Mouse (Mus musculus): ENCODE measurements around the gene Sirpb1c. TPM values are rescaled to one million over a fixed set of nuclear protein-coding genes. Genes with fewer than 3 reads are reported as not detected.
"Not testable (repeated sequence)": the region's sequence is repeated elsewhere in the genome, so short reads cannot be mapped to it uniquely, and the experiment has no call there.

The Sirpb1c gene
- polyA plus RNA-seq (2012; rRNA removed) = 5.1 and 6.0 TPM in 2 replicates

GRCm38 (mm10) chr3:15848280-15848679, at the start of gene Sirpb1c:
Sirpb1c (minus strand) TSS chr3:15848528.
- H3K27me3 ChIP-seq (ENCODE audit: control insufficient read depth, insufficient read depth, low read length); H3K27ac ChIP-seq (ENCODE audit: control insufficient read depth, insufficient read depth, low read depth, low read length); H3K36me3 ChIP-seq (ENCODE audit: control insufficient read depth, insufficient read depth, low read length); H3K4me1 ChIP-seq (ENCODE audit: control insufficient read depth, insufficient read depth, low read length); H3K4me3 ChIP-seq (ENCODE audit: control insufficient read depth, low read depth, low read length): not testable (repeated sequence)

GRCm38 (mm10) chr3:15886380-15886779, 38.1 kb upstream of the Sirpb1c start:
- no peak overlapping the region for H3K27ac ChIP-seq (ENCODE audit: control insufficient read depth, insufficient read depth, low read depth, low read length)
- H3K27me3 ChIP-seq (ENCODE audit: control insufficient read depth, insufficient read depth, low read length) = no peaks in the 10 kb centered on the region
- no peak for TF ChIP-seq CTCF (IDR thresholded peaks at IDR 0.05; ENCODE audit: control insufficient read depth, insufficient read depth, insufficient replicate concordance, low read depth, low read length)
- TF ChIP-seq POLR2A (IDR thresholded peaks at IDR 0.05; ENCODE audit: control insufficient read depth, low read depth, low read length) = no peak
- no peaks in the 10 kb centered on the region for H3K4me1 ChIP-seq (ENCODE audit: control insufficient read depth, insufficient read depth, low read length)
- no peak overlapping the region for H3K4me3 ChIP-seq (ENCODE audit: control insufficient read depth, low read depth, low read length)
- no peaks in the 10 kb centered on the region for H3K36me3 ChIP-seq (ENCODE audit: control insufficient read depth, insufficient read depth, low read length)

GRCm38 (mm10) chr3:15855773-15856172, 7.4 kb upstream of the Sirpb1c start:
- H3K27ac ChIP-seq (ENCODE audit: control insufficient read depth, insufficient read depth, low read depth, low read length); H3K36me3 ChIP-seq (ENCODE audit: control insufficient read depth, insufficient read depth, low read length); H3K4me3 ChIP-seq (ENCODE audit: control insufficient read depth, low read depth, low read length); H3K27me3 ChIP-seq (ENCODE audit: control insufficient read depth, insufficient read depth, low read length); H3K4me1 ChIP-seq (ENCODE audit: control insufficient read depth, insufficient read depth, low read length): not testable (repeated sequence)

GRCm38 (mm10) chr3:15849922-15850321, 1.6 kb upstream of the Sirpb1c start:
- no peak for TF ChIP-seq CTCF (IDR thresholded peaks at IDR 0.05; ENCODE audit: control insufficient read depth, insufficient read depth, insufficient replicate concordance, low read depth, low read length)
- no peak for TF ChIP-seq POLR2A (IDR thresholded peaks at IDR 0.05; ENCODE audit: control insufficient read depth, low read depth, low read length)
- Histone ChIP-seq H3K27me3 (ENCODE audit: control insufficient read depth, insufficient read depth, low read length) (no peaks in the 10 kb centered on the region), H3K4me1 (ENCODE audit: control insufficient read depth, insufficient read depth, low read length) (no peaks in the 10 kb centered on the region), H3K4me3 (ENCODE audit: control insufficient read depth, low read depth, low read length) (no peak overlapping the region), H3K36me3 (ENCODE audit: control insufficient read depth, insufficient read depth, low read length) (no peaks in the 10 kb centered on the region), H3K27ac (ENCODE audit: control insufficient read depth, insufficient read depth, low read depth, low read length) (no peak overlapping the region)

- TF ChIP-seq CTCF (IDR thresholded peaks at IDR 0.05; ENCODE audit: control insufficient read depth, insufficient read depth, insufficient replicate concordance, low read depth, low read length) (no peak), POLR2A (IDR thresholded peaks at IDR 0.05; ENCODE audit: control insufficient read depth, low read depth, low read length) (no peak)
- Histone ChIP-seq H3K4me1 (ENCODE audit: control insufficient read depth, insufficient read depth, low read length) (no peaks in the 10 kb centered on the region), H3K27ac (ENCODE audit: control insufficient read depth, insufficient read depth, low read depth, low read length) (no peak overlapping the region), H3K27me3 (ENCODE audit: control insufficient read depth, insufficient read depth, low read length) (no peaks in the 10 kb centered on the region), H3K36me3 (ENCODE audit: control insufficient read depth, insufficient read depth, low read length) (no peaks in the 10 kb centered on the region), H3K4me3 (ENCODE audit: control insufficient read depth, low read depth, low read length) (no peak overlapping the region)
Measured at GRCm38 (mm10) chr3:15847332-15848047, 838 bp downstream of the Sirpb1c start.

GRCm38 (mm10) chr3:15773642-15774041, 74.7 kb downstream of the Sirpb1c start:
- H3K27me3 ChIP-seq (ENCODE audit: control insufficient read depth, insufficient read depth, low read length); H3K4me3 ChIP-seq (ENCODE audit: control insufficient read depth, low read depth, low read length); H3K36me3 ChIP-seq (ENCODE audit: control insufficient read depth, insufficient read depth, low read length); H3K4me1 ChIP-seq (ENCODE audit: control insufficient read depth, insufficient read depth, low read length); H3K27ac ChIP-seq (ENCODE audit: control insufficient read depth, insufficient read depth, low read depth, low read length): not testable (repeated sequence)

Other genes with a start within 250 kb of the Sirpb1c start
- gene Gm5150, start 157.9 kb upstream of the Sirpb1c start, polyA plus RNA-seq (2012; rRNA removed) = 0.11 TPM in 1 of 2 replicates, not detected in the other